Mouse (Mus musculus) activated CD4-positive, CD25-positive, alpha-beta regulatory T cell (primary cell): Measurements from ENCODE around the gene Zfp825. TPM values are rescaled to one million over a fixed set of nuclear protein-coding genes. Genes with fewer than 3 reads are reported as not detected.

Experiments
- polyA plus RNA-seq, 2 experiments: library from polyadenylated mRNA; unstranded; fragments of 100-300 nt; shearing (Covaris generic); gene quantifications; one replicate each; pipeline ENCODE4 v1.2.1; 2017

Gene Zfp825
- 10 to 100 TPM; 19.9 to 20.6 TPM for polyA plus RNA-seq

GRCm38 (mm10) chr13:74493911-74494679, at the start of gene Zfp825:
Zfp825 (minus strand) TSS chr13:74493992.

Other genes with a start within 250 kb of the Zfp825 start
- gene Ahrr, start 201.7 kb downstream of the Zfp825 start, polyA plus RNA-seq: under 1 TPM in 1 of 2 experiments, not detected in 1; 0.04 TPM
- gene Pdcd6, start 176.4 kb downstream of the Zfp825 start, polyA plus RNA-seq: 100 to 1,000 TPM; 179 to 213 TPM
- 100 to 1,000 TPM; 206 to 252 TPM for gene Sdha, start 143.7 kb downstream of the Zfp825 start, polyA plus RNA-seq
- 10 to 100 TPM; 26.1 to 27.5 TPM for gene Ccdc127, start 143.7 kb downstream of the Zfp825 start, polyA plus RNA-seq
- not detected for gene Lrrc14b, start 130.0 kb downstream of the Zfp825 start, polyA plus RNA-seq
- gene Zfp72, start 103.2 kb downstream of the Zfp825 start, polyA plus RNA-seq: 1 to 10 TPM in 1 of 2 experiments, under 1 TPM in 1; 0.72 to 1.5 TPM
- 10 to 100 TPM; 47.5 to 55.7 TPM for gene Ftl1-ps1, start 94.3 kb downstream of the Zfp825 start, polyA plus RNA-seq
- 100 to 1,000 TPM; 133 to 148 TPM for gene Erap1, start 145.6 kb upstream of the Zfp825 start, polyA plus RNA-seq